Mouse (Mus musculus) forebrain, embryonic 14.5 days (tissue): ENCODE results near the gene Cox8a. TPM values are rescaled to one million over a fixed set of nuclear protein-coding genes. Genes with fewer than 3 reads are reported as not detected.

Source experiments
- ATAC-seq: fragments of 200-750 bp; cut with Nextera tagmentation; 2 replicates; pipeline ENCODE4 v1.8.0; 2017; ENCODE audit warnings: mild to moderate bottlenecking, moderate library complexity
- DNase-seq: peaks from one replicate; pipeline ENCODE4 v3.0.0-alpha.2; 2015; ENCODE audit warnings: low spot score
- H3K27ac ChIP-seq: fragments of 300-500 bp; sonication (generic); 2 replicates; pipeline ENCODE4 v1.5.1; 2014; ENCODE audit warnings: low read depth, mild to moderate bottlenecking, control low read depth, low read length, moderate library complexity
- H3K27me3 ChIP-seq: fragments of 300-500 bp; sonication (generic); replicated peaks from 2 replicates; pipeline ENCODE4 v1.6.1; 2014; ENCODE audit warnings: low read length, control low read depth, mixed read lengths; ENCODE audit not compliant: control insufficient read depth, insufficient read depth
- H3K36me3 ChIP-seq: fragments of 300-500 bp; sonication (generic); 2 replicates; pipeline ENCODE4 v1.6.1; 2014; ENCODE audit warnings: low read length, control low read depth; ENCODE audit not compliant: control insufficient read depth, insufficient read depth
- H3K4me1 ChIP-seq: fragments of 300-500 bp; sonication (generic); 2 replicates; pipeline ENCODE4 v1.6.1; 2014; ENCODE audit warnings: antibody characterized with exemption, low read length, control low read depth; ENCODE audit not compliant: control insufficient read depth, insufficient read depth
- H3K4me2 ChIP-seq: fragments of 300-500 bp; sonication (generic); 2 replicates; pipeline ENCODE4 v1.6.1; 2014; ENCODE audit warnings: mild to moderate bottlenecking, control low read depth, low read length
- H3K4me3 ChIP-seq: fragments of 300-500 bp; sonication (generic); 2 replicates; pipeline ENCODE4 v1.5.1; 2014; ENCODE audit warnings: low read depth, low read length, control low read depth
- H3K9ac ChIP-seq: fragments of 300-500 bp; sonication (generic); 2 replicates; pipeline ENCODE4 v1.6.1; 2014; ENCODE audit warnings: mild to moderate bottlenecking, low read length, control low read depth, moderate library complexity
- H3K9me3 ChIP-seq: fragments of 300-500 bp; sonication (generic); replicated peaks from 2 replicates; pipeline ENCODE4 v1.6.1; 2016; ENCODE audit warnings: low read length, control low read depth, mixed read lengths; ENCODE audit not compliant: control insufficient read depth
- WGBS: fragments of 180-500 bp; shearing (Covaris S2); extraction: QIAGEN DNeasy Blood & Tissue Kit; methylation state at CpG from one replicate; pipeline ENCODE4 v1.1.7; 2014; 5-methylcytosine and 5-hydroxymethylcytosine counted together
- polyA plus RNA-seq: library from polyadenylated mRNA; unstranded; fragments of >200 nt; fragmentation: Nextera tagmentation; extraction: Ambion mirVana; gene quantifications from 2 replicates; pipeline ENCODE4 v1.2.1, GENCODE M21; 2014

Gene Cox8a
- polyA plus RNA-seq, 1 experiment from 2014 or later, result 935 TPM

DNA sequence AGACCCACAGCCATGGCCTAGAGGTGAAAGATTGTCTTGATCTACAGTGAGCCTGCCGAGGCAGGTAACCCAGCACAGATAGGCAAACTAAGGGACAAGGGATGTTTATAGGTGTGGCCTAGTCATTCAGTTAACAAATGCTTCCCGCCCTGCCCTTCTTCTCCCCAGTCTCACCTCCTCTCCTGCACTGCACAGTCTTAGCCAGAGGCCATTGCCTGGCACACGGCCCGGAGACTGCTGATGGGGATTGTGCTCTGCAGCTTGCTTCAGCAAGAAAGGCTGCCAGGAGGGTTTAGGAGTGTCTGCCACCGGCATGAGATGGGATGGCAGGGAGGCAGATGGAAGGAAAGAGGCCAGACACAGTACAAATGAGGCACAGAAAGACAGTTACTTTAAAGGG lies 40.5 kb upstream of the Cox8a start:
- Histone ChIP-seq H3K4me2 (no peak overlapping the region), H3K36me3 (no peaks in the 10 kb centered on the region), H3K4me1 (no peaks in the 10 kb centered on the region), H3K27me3 (no peaks in the 10 kb centered on the region), H3K4me3 (no peak overlapping the region), H3K9me3 (no peaks in the 10 kb centered on the region), H3K27ac (peak overlapping the region; percentile 46; the same call in 1 of the 2 replicates), H3K9ac (no peak overlapping the region)
- ATAC-seq, result peak; percentile 78
- peak; percentile 77 for DNase-seq
- WGBS, result 56% methylated on average over 5 of the region's 5 CpGs

DNA sequence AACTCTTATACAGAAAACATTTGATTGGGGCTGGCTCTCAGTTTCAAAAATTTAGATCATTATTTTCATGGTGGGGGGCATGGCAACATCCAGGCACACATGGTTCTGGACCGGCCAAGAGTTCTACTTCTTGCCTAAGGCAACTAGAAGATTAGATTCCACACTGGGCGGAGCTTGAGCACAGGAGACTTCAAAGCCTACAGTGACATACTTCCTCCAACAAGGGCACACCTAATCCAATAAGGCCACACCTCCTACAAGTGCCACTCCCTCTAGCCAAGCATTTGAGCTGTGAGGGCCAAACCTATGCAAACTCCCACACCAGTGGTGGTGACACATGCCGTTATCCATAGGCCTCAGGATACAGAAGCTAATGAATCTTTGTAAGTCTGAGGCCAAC lies 28.6 kb upstream of the Cox8a start:
- no peaks in the 10 kb centered on the region for H3K36me3 ChIP-seq

DNA sequence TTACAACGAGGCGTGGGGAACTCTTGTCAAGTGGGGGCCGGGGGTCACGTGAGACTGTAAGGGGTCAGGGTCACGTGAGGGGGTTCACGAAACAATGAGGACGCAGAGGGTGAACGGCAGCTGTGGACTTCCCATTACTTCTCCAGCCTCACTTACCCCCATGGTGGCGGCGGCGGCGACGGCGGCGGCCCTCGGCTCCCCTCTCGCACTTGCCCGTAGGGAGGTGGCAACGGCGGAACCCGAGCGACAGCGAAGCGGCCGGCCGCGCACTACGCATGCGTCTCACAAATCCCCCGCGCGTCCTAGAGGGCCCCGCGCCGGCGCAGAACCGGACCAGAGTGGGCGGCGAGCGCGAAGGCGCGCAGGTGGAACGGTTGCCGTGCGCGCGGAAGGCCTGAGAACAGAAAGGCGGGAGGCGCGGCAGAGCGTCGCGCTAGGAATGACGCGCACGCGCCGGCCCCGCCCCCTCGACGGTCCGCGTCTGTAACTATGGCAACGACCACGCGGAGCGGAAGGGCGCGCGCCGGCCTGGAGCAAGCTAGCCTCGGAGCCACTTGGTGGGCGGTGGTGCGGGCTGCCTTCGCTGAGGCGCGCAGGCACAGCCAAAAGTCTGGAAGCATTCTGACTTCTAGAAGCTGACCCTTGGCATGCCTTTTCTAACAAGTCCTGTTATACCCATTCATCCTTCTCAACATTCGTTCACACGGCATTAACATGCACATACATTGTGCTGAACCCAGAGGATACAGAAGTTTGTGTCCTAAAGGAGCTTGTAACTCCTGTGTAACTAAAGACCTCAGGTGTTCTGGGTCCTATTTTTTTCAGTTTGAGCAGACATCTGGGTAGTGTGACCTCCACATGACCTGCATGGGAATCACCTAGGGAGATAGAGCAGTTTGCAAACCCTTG lies 23.6 kb upstream of the Cox8a start, which contains the start of gene Naa40:
Gene Naa40, minus strand, starts transcription at position 402 of the 909 bp plus-strand sequence.
- WGBS, result under 1% methylated on average over 79 of the region's 80 CpGs
- Histone ChIP-seq H3K4me3 (peak within 1 kb of the TSS; percentile 70), H3K9ac (peak within 1 kb of the TSS; percentile 84), H3K4me2 (peak within 1 kb of the TSS; percentile 94), H3K9me3 (no peaks in the 10 kb centered on the region), H3K27ac (peak within 1 kb of the TSS; percentile 82), H3K27me3 (no peaks in the 10 kb centered on the region), H3K4me1 (peaks cover 7% of the 10 kb centered on the region), H3K36me3 (0 out of 2 replicates have a peak, but pooled peaks cover 6% of the 10 kb centered on the region)
- peak; percentile 98 for ATAC-seq
- DNase-seq, result peak; percentile 98

More for the DNA sequence above, 28.6 kb upstream of the Cox8a start:
- Histone ChIP-seq H3K4me3 (no peak overlapping the region), H3K27me3 (no peaks in the 10 kb centered on the region), H3K9ac (no peak overlapping the region), H3K27ac (no peak overlapping the region), H3K4me2 (no peak overlapping the region), H3K4me1 (no peaks in the 10 kb centered on the region), H3K9me3 (no peaks in the 10 kb centered on the region)
- WGBS, result 88% methylated on average over 3 of the region's 3 CpGs
- DNase-seq (no peak), ATAC-seq (no peak)

DNA sequence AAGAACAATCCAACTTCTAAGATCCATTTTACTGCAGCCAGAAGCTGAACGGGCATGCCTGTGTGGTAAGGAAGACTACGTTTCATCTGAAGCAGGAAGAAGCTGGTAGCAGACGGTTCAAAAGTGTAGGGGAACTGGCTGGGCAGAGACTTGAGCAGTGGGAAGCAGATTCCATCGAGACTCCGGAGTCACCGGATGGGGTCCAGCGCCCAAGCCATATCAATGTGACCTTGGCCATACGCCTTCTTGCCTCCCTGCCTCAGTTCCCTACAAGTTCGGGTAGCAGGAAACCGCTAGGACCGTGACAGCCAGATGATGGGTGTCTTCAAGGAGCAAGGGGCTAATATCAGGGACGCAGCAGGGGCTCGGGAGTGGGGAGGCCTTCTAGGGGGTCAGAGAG lies 22.9 kb upstream of the Cox8a start:
- Histone ChIP-seq H3K27ac (peak overlapping the region; percentile 82; the same call in 1 of the 2 replicates), H3K4me3 (peak overlapping the region; percentile 70), H3K27me3 (no peaks in the 10 kb centered on the region), H3K4me2 (peak overlapping the region; percentile 94), H3K4me1 (peaks cover 7% of the 10 kb centered on the region), H3K9me3 (no peaks in the 10 kb centered on the region), H3K36me3 (0 out of 2 replicates have a peak, but pooled peaks cover 6% of the 10 kb centered on the region), H3K9ac (peak overlapping the region; percentile 84)
- 3% methylated on average over 13 of the region's 13 CpGs for WGBS
- DNase-seq (no peak), ATAC-seq (peak; percentile 8; the same call in 1 of the 2 replicates)

DNA sequence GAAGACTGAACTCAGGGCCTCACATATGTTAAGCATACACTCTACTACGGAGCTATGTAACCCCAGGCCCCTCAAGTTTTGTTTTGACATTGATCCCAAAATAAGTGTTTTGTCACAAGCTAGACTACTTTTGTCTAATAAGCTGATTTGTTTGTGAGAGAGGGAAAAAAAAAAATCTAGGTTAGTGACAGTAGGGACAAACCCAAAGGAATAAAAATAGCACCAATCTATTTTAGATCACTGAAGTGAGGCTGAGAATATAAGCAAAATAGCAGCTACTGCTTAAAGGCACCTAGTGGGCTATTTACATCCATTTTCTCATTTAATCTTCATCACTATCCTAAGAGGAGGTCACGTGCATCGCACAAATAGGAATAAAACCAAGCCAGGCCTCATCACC lies 22.2 kb upstream of the Cox8a start:
- 79% methylated on average over 3 of the region's 3 CpGs for WGBS
- peak overlapping the region; percentile 70 for H3K4me3 ChIP-seq

DNA sequence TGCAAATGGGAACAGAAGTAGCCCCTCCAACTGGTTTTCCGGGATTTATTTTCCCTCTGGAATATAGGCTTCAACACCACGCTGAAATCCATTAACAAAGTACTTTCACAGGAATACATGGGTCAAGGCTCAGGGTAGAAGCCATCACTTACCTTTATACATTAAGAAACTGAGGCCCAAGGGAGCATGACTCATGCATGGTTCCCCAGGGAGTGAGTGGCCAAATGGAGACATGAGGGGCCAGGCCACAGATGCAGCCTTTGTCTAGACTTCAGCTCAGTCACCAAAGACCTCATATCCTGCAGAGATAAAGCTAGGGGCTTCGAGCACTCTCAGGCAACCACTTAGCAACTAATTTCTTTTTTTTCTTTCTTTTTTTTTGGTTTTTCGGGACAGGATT lies 19.3 kb upstream of the Cox8a start:
- 90% methylated on average over 4 of the region's 4 CpGs for WGBS
- Histone ChIP-seq H3K27me3 (no peaks in the 10 kb centered on the region), H3K4me2 (no peak overlapping the region), H3K4me3 (no peak overlapping the region), H3K9me3 (no peaks in the 10 kb centered on the region), H3K36me3 (peaks cover 30% of the 10 kb centered on the region), H3K4me1 (peaks cover 7% of the 10 kb centered on the region), H3K27ac (no peak overlapping the region), H3K9ac (no peak overlapping the region)
- DNase-seq (no peak), ATAC-seq (no peak)

More for the DNA sequence above, 22.2 kb upstream of the Cox8a start:
- Histone ChIP-seq H3K27me3 (no peaks in the 10 kb centered on the region), H3K9me3 (no peaks in the 10 kb centered on the region), H3K9ac (peak overlapping the region; percentile 84), H3K36me3 (0 out of 2 replicates have a peak, but pooled peaks cover 6% of the 10 kb centered on the region), H3K4me2 (peak overlapping the region; percentile 94), H3K27ac (no peak overlapping the region), H3K4me1 (peaks cover 7% of the 10 kb centered on the region)
- ATAC-seq, result no peak
- no peak for DNase-seq

DNA sequence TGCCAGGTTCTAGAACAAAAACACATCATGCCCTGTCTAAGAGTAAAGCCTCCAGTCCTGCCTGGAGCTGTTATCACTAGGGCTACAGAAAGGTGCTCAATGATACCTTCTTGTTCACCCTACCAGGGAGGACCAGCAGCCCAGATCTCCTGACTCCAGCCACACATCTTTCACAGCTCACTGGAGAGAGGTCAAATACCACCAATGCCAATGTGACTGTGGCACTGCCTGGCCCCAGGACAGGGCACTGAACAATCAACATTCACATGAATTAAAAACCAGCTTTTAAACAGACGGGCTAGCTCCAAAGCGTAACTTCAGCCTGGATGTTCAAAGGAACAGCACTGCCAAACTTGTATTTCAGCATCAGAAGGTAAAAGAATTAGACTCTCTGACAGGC lies 18.6 kb upstream of the Cox8a start:
- Histone ChIP-seq H3K36me3 (peaks cover 37% of the 10 kb centered on the region), H3K4me1 (peaks cover 7% of the 10 kb centered on the region), H3K27me3 (no peaks in the 10 kb centered on the region), H3K4me3 (no peak overlapping the region), H3K9me3 (no peaks in the 10 kb centered on the region), H3K4me2 (no peak overlapping the region), H3K9ac (no peak overlapping the region), H3K27ac (no peak overlapping the region)
- no peak for ATAC-seq
- DNase-seq, result no peak
- 90% methylated on average over 2 of the region's 2 CpGs for WGBS

DNA sequence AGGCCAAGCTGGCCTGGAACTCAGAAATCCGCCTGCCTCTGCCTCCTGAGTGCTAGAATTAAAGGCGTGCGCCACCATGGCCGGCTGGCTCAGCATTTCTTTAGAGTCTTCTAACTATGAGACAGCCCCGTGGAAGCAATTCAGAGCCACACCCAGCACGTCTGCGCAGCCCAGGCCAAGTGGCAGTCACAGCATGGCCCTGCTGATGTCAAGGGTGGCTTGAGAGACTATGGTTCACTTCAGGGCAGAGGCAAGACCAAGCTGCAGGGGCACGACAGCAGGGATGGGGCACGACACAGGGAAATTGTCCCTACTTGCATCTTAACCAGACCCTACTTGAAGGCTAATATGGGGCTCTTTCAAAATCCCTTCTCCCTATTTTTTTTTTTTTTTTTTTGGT lies 18.0 kb upstream of the Cox8a start:
- Histone ChIP-seq H3K9ac (no peak overlapping the region), H3K4me1 (peaks cover 7% of the 10 kb centered on the region), H3K9me3 (no peaks in the 10 kb centered on the region), H3K27ac (no peak overlapping the region), H3K36me3 (peaks cover 42% of the 10 kb centered on the region), H3K27me3 (no peaks in the 10 kb centered on the region), H3K4me2 (no peak overlapping the region), H3K4me3 (no peak overlapping the region)
- DNase-seq, result no peak
- no peak for ATAC-seq
- 94% methylated on average over 9 of the region's 9 CpGs for WGBS
